Mouse (Mus musculus) natural killer cell, adult 2 months (primary cell): ENCODE measurements around the gene Zbtb42.

ENCODE experiments used
- DNase-seq, 2 experiments: peaks; one replicate each; pipeline ENCODE4 v3.0.0; 2022; ENCODE audit warnings: low spot score in 2 of 2

Zbtb42 gene

DNA sequence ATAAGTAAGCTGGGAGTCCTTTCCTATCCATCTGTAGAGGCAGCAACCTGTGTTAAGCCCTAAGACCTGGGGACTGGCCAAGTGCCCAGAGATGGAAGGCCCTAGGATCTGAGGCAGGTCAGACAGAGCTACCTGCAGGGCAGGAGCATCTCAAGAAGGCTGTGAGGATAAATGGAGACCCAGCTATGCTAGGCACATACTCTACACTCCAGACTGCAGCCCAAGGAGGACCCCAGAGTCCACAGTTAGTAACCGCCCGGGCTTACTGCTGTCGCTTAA, 17.4 kb upstream of the Zbtb42 start:
- no peak for DNase-seq

GRCm38 (mm10) chr12:112661851-112662250, 16.8 kb upstream of the Zbtb42 start:
- no peak for DNase-seq

- no peak for DNase-seq
Observed at GRCm38 (mm10) chr12:112663303-112663702, 15.3 kb upstream of the Zbtb42 start.

- no peak for DNase-seq
Observed at GRCm38 (mm10) chr12:112663716-112664115, 14.9 kb upstream of the Zbtb42 start.

DNA sequence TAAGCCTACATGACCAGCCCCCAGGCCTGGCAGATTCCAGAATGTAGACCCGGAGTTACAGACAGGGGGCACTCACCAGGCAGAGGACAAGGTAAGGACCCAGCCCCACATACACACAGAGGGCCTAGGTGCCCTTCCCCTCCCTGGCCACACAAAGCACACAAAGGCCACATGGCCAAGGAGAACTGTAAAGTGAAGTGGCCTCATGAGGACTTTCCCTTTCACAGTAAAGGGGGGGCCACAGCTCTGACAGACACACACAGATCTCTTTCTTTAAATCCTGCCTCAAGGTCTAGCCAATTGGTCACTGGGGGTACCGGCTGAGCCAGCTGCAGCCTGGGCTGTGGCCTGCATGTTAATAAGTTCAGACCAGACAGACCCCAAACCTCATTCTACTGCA, 14.5 kb upstream of the Zbtb42 start:
- DNase-seq: no peak

DNA sequence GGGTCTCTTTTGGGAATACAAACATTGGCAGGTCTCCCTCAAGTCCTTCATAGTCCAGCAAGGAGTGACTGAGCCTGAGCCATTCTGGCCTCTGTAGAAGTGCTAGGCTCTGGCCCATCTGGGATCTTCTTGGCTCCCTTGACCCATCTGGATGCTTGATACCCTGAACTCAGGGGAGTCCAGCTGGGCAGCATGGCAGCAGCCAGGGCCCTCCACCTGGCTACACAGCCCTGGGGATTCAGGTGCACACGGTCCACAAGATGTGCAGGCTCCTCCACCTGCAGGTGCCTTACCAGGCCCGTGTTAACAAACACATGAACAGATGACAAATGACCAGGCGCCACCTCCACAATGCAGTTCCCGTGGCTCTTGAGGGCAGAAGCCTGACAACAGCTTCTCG, 14.0 kb upstream of the Zbtb42 start:
- DNase-seq: no peak

- DNase-seq: no peak
Observed at GRCm38 (mm10) chr12:112665445-112665844, 13.2 kb upstream of the Zbtb42 start.

DNA sequence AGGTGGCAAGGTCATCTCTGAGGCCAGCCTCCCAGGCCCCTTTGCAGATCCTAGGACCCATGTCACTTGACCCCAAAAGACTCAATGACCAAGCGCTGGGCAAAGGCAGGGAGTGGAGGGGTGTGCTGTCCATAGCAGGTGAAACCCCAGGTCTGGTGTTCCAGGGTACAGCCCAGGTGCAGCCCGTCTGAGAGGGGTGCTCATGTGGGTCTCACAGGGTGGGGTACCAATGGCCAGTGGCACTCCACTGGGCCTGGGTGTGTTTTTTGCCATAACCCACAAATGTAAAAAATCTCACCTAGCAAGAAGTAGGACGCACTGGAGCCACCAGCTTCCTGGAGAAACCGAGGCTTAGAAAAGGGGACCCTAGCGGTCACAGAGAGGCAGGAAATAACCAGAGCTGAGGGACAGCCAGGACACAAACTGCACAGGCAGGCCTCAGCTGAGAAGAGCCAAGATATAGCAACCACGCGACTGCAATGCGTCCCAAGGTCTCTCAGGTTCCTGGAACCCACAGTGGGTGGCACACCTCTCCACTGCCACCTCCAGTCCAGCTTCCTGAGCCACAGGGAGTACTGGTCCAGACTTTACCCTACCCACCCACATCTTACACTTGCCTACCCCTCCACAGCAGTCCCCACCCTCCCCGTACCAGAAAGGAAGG, 12.6 kb upstream of the Zbtb42 start:
- DNase-seq: no peak

- DNase-seq: no peak
Observed at GRCm38 (mm10) chr12:112667619-112668297, 10.9 kb upstream of the Zbtb42 start.

- no peak for DNase-seq
Observed at GRCm38 (mm10) chr12:112670718-112671393, 7.8 kb upstream of the Zbtb42 start.

- no peak for DNase-seq
Observed at GRCm38 (mm10) chr12:112671891-112672290, 6.7 kb upstream of the Zbtb42 start.

- peak; percentile 30 to 57 for DNase-seq
Observed at GRCm38 (mm10) chr12:112672744-112673575, 5.7 kb upstream of the Zbtb42 start.

DNA sequence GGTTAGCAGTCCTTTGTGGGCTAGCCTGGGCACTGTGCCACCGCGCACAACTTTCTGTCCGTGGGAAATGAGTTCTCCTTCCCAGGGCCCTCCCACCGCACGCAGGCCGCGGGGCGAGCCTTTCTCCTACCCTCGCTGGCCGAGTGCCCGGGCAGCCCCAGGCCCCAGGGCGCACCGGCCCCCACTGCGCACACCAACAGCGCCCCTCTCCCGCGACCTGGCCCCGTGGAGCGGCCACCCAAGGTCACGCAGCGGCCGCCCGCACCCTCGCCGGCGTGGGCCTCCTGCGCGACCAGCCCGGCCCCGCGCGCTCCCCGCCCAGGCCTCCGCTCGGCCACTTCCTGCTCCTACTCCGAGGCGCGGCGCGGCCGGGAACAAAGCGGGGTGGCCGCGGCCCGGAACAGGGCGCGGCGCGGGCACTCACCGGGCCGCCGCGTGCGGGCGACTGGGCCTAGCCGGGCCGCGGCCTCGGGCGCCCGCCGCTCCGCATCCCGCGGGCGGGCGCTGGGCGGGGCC, 5.0 kb upstream of the Zbtb42 start:
- DNase-seq: no peak

GRCm38 (mm10) chr12:112674132-112675011, 4.3 kb upstream of the Zbtb42 start, which contains the start of gene Akt1:
Gene Akt1 (minus strand): TSS chr12:112674884.
- peak; percentile 28 to 39 for DNase-seq

DNA sequence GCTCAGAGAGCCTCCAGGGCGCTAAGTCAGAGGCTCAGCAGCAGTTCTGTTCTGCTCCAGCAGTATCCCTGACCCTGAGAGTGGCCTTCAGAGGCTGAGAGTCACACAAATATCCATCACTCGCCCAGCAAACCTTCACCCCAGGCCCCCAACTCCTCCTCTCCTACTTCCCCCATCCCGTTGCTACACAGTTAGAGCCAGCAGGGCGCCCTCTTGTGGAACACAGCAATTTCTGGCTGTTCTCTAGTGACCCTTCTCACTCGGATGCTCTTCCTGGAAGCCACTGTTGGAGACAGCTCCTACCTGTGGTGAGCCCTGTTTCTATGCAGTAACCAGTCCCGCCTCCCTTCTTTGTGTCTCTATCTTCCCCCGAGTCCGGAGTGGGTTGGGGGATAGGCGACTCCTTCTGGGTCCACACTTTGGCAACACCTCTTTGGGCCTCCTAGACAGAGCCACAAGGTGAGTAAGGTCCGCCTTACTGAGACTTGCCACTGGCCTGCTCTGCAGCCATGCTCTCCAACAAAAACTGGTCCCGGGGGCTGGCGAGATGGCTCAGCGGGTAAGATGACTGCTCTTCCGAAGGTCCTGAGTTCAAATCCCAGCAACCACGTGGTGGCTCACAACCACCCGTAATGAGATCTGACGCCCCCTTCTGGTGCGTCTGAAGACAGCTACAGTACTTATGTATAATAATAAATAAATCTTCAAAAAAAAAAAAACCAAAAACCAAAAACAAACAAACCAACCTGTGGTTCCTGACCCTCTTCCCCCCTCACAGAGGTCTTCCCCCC, 3.2 kb upstream of the Zbtb42 start:
- peak; percentile 76 to 86 for DNase-seq

DNA sequence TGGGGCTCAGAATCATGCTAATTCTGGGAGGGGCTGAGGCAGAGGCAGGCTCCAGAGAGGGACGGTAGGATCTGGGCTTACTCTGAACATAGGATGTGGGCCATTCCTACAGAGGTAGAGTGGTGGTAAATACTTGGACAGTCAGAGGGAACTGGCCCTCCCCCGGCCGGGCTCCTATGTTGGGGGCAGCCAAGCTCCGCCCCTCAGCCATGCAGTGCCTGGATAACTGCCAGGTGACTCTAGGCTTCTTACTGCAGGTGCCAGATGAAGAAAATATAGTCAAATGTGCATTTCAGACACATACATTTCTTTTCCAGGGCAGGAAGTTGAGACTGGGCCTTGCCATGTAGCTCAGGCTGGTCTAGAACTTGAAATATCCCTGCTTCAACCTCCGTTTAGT, 1.6 kb upstream of the Zbtb42 start:
- no peak for DNase-seq

- DNase-seq: no peak
Observed at GRCm38 (mm10) chr12:112677943-112678554, 579 bp upstream of the Zbtb42 start.

DNA sequence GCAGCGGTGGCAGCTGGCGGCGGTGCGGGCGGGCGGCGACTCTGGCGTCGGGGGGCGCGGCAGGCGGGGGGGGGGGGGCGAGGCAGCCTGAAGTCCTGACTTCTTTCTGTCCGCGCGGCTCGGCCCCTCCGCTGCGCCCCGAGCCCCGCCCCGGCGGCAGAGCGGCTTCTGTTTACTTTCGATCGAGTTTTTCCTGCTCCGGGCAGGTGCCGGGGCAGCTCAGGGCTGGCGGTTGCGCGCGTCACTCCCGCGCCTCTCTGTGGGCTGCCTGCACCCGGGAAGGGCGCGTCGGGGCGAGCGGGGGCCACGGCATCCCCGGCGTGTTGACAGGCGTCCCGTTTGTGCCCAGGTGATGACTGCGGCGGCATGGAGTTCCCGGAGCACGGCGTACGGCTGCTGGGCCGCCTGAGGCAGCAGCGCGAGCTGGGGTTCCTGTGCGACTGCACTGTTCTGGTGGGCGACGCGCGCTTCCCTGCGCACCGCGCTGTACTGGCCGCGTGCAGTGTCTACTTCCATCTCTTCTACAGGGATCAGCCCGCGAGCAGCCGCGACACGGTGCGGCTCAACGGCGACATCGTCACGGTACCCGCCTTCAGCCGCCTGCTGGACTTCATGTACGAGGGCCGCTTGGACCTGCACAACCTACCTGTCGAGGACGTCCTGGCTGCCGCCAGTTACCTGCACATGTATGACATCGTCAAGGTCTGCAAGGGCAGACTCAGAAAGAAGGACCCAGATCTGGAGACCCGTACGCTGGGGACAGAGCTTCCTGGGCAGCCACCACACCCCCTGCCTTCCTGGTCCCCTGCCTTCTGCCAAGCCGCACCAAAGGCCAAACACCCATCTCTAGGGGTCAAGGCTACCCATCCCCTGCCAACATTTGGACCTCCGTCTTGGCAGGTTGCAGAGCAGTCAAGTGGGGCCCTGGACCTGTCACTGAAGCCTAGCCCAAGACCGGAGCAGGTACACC, 684 bp downstream of the Zbtb42 start:
- no peak for DNase-seq

- DNase-seq: no peak
Observed at GRCm38 (mm10) chr12:112683351-112683750, 4.7 kb downstream of the Zbtb42 start.
